Mouse (Mus musculus): ENCODE measurements at regions not wholly inside any gene's neighbourhood (a gene's known extent, or its start where the extent isn't known, plus 50 kb on each side); places are given as distances from the start of the nearest gene placed in this dataset.

DNA sequence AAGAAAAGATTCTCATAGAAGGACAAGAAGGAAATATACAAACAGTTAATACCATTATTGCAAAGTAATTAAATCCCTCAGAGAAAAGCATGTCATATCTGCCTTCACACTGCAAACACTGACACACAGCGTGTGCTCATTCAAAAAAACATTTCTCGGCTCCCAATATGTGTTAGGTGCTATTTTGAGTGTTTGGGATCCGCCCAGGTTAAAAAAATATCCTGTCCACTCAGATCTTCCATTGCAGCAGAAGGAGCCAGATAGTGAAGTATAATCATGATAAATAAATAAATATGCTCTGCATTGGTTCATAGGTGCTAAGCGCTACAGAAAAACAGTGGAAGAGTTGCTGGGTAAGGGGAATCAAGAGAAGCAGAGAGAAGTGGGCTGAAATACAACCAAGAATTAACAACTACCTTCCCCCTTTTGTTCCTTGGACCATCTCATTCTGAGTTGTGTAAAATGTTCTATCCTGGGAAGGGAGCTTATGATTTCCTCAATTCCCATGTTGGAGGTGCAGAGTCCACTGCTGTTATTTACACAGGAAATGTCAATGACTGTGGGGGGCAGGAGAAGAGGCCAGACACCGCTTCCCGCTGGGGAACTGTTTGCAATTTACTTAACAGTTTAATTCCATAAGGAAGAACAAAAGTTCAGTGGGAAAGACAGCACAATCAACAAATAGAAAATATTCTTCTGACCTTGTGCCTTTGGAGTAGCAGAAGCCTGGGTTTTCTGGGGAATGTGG lies 139.9 kb downstream of the Tle1 start:
- Histone ChIP-seq H3K36me3 (replicated peaks) (no peaks in the 10 kb centered on the region), H3K9me3 (no peaks in the 10 kb centered on the region), H3K4me3 (no peak overlapping the region), H3K27me3 (replicated peaks; ENCODE audit: low read depth, poor library complexity, severe bottlenecking) (0 out of 2 replicates have a peak, but pooled peaks cover 5% of the 10 kb centered on the region), H3K4me1 (peaks cover 8% of the 10 kb centered on the region; the same call in 1 of the 2 replicates), H3K27ac (replicated peaks) (no peak overlapping the region)
- WGBS, result 71% methylated on average over 6 of the region's 6 CpGs
- DNase-seq (ENCODE audit: low spot score), result no peak

DNA sequence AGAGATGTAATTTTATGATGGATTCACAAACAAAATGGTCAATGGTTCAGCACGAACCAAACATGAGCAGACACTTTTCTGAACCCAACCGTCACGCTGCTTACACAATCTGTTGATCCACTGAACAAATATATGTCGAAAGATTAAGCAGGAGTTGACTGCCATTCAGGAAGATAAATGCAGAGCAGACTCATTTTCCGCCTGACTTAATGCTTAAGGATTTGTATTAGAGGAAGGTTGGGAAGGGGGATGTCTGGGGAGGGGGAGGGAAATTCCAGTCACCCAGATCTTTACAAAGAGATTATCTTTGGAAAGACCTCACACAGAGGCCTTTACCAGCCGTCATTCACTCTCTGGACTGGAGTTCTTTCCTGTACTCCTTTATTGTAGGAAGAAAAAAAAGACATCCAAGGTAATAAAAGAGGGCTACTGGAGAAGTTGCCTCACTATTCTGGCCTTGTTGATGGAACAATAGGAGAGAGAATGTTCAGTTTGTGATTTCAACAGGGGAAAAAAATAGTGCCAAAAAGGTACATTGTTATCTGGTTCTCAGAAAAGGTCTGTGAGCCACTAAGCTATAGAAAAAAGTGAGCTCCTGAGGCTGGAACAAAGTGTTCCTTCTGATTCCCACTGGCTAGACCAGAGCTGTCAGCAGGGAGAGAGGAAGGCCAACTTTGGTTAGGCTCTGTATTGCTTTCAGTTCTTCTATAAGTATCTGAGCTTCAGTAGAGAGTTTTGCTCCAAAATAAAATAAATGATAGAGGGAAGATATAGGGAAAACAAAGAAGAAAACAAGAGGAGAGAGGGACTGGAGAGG lies 150.9 kb downstream of the Tle1 start:
- Histone ChIP-seq H3K27ac (replicated peaks) (no peak overlapping the region), H3K4me3 (no peak overlapping the region), H3K4me1 (0 out of 2 replicates have a peak, but pooled peaks cover 10% of the 10 kb centered on the region), H3K27me3 (replicated peaks; ENCODE audit: low read depth, poor library complexity, severe bottlenecking) (peaks cover 32% of the 10 kb centered on the region), H3K9me3 (no peaks in the 10 kb centered on the region), H3K36me3 (replicated peaks) (no peaks in the 10 kb centered on the region)
- 28% methylated on average over 6 of the region's 6 CpGs for WGBS
- DNase-seq (ENCODE audit: low spot score), result peak; percentile 19

DNA sequence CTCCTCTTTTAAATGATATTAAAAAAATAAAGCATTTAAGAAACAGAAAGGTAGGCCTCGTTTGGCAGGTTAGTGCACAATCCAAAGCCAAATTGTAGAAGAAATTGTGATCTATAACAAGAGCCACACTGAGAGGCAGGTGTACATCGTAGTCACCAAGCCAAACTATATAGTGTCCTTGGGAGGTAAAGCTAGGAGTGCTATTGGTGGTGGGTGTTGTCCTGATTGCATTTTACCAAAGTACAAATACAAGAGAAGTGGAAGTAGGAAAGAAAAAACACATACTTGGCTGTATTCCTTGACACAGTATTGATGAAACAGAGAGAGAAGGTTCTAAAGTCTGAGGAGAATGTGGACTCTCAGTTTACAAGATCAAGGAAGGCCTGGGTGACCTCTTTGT lies 178.6 kb downstream of the Tle1 start:
- Histone ChIP-seq H3K4me1 (no peaks in the 10 kb centered on the region), H3K27ac (replicated peaks) (no peak overlapping the region), H3K27me3 (replicated peaks; ENCODE audit: low read depth, poor library complexity, severe bottlenecking) (no peaks in the 10 kb centered on the region), H3K9me3 (no peaks in the 10 kb centered on the region), H3K4me3 (no peak overlapping the region), H3K36me3 (replicated peaks) (no peaks in the 10 kb centered on the region)
- WGBS, result 82% methylated on average over 2 of the region's 2 CpGs
- no peak for DNase-seq (ENCODE audit: low spot score)

DNA sequence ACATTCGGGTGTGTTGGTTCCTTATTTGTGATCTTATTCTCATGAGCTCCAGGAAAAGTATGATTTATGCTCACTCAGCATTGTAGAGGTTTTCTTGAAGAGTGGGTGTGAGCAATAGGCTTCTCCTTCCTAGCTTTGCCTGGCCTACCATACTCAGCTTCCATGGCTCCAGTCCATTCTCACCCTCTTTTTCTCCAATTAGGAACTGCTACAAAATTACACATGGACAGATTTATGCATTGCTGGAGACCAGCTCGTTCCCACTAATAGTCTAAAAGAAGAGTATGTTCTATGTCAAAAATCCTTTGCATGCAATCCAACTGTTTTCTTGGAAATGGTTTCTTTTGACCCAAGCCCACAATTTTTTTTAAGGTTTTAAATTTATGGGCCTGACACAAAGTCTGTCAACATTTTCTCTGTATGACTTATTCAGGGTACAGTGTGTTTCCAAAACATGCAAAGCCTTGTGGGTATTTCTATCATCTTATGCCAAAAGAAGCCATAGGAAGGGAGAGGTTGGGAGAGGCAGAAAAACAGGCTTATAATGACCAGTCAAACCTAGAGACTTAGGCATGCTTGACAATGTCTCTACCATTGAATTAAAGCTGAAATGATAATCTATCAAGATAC lies 186.4 kb downstream of the Tle1 start:
- H3K27ac ChIP-seq (replicated peaks), result no peak overlapping the region
- no peaks in the 10 kb centered on the region for H3K27me3 ChIP-seq (replicated peaks; ENCODE audit: low read depth, poor library complexity, severe bottlenecking)
- 82% methylated on average over 2 of the region's 2 CpGs for WGBS
- H3K9me3 ChIP-seq, result no peaks in the 10 kb centered on the region
- DNase-seq (ENCODE audit: low spot score), result no peak
- no peaks in the 10 kb centered on the region for H3K4me1 ChIP-seq
- no peaks in the 10 kb centered on the region for H3K36me3 ChIP-seq (replicated peaks)
- H3K4me3 ChIP-seq, result no peak overlapping the region

GRCm38 (mm10) chr4:72013583-72013982 lies 187.1 kb downstream of the Tle1 start:
- Histone ChIP-seq H3K4me1 (no peaks in the 10 kb centered on the region), H3K4me3 (no peak overlapping the region), H3K27ac (replicated peaks) (no peak overlapping the region), H3K36me3 (replicated peaks) (no peaks in the 10 kb centered on the region), H3K9me3 (peaks cover 3% of the 10 kb centered on the region; the same call in 1 of the 2 replicates), H3K27me3 (replicated peaks; ENCODE audit: low read depth, poor library complexity, severe bottlenecking) (no peaks in the 10 kb centered on the region)
- WGBS, result 91% methylated on average over 3 of the region's 3 CpGs
- DNase-seq (ENCODE audit: low spot score), result no peak

- Histone ChIP-seq H3K4me1 (no peaks in the 10 kb centered on the region), H3K27me3 (replicated peaks; ENCODE audit: low read depth, poor library complexity, severe bottlenecking) (no peaks in the 10 kb centered on the region), H3K9me3 (peaks cover 4% of the 10 kb centered on the region; the same call in 1 of the 2 replicates), H3K36me3 (replicated peaks) (no peaks in the 10 kb centered on the region), H3K27ac (replicated peaks) (no peak overlapping the region), H3K4me3 (no peak overlapping the region)
- 90% methylated on average over 4 of the region's 4 CpGs for WGBS
- no peak for DNase-seq (ENCODE audit: low spot score)
Measured at GRCm38 (mm10) chr4:72010316-72010715, 190.4 kb downstream of the Tle1 start.

DNA sequence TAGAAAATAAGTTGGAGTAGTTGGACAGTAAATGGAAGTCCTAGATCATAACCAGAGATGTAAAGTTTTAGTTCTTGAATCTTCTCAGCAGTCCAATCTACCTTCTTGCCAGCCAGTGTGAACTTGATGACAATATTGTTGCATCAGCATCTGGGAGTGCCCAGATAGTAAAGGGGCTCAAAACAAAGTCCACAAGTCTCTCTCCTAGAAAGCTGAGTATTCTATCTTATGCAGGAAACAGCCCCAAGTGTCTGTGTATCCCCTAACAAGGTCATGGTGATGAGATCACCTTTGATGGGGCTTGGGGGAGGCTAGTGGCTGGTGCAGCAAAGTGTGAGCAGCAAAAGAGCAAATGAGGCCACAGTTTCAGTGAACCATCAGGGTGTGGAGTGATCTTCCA lies 194.8 kb downstream of the Tle1 start:
- no peak overlapping the region for H3K4me3 ChIP-seq
- no peaks in the 10 kb centered on the region for H3K27me3 ChIP-seq (replicated peaks; ENCODE audit: low read depth, poor library complexity, severe bottlenecking)
- no peak overlapping the region for H3K27ac ChIP-seq (replicated peaks)
- no peaks in the 10 kb centered on the region for H3K4me1 ChIP-seq
- no peak for DNase-seq (ENCODE audit: low spot score)
- H3K36me3 ChIP-seq (replicated peaks), result no peaks in the 10 kb centered on the region
- peaks cover 4% of the 10 kb centered on the region; the same call in 1 of the 2 replicates for H3K9me3 ChIP-seq

GRCm38 (mm10) chr4:72001221-72001875 lies 199.4 kb downstream of the Tle1 start:
- 78% methylated on average over 2 of the region's 2 CpGs for WGBS
- no peak for DNase-seq (ENCODE audit: low spot score)
- Histone ChIP-seq H3K36me3 (replicated peaks) (no peaks in the 10 kb centered on the region), H3K27ac (replicated peaks) (no peak overlapping the region), H3K4me1 (no peaks in the 10 kb centered on the region), H3K27me3 (replicated peaks; ENCODE audit: low read depth, poor library complexity, severe bottlenecking) (no peaks in the 10 kb centered on the region), H3K4me3 (no peak overlapping the region), H3K9me3 (no peaks in the 10 kb centered on the region)

GRCm38 (mm10) chr4:71968701-71969100 lies 210.9 kb upstream of the Gm11232 start:
- no peaks in the 10 kb centered on the region for H3K27me3 ChIP-seq (replicated peaks; ENCODE audit: low read depth, poor library complexity, severe bottlenecking)
- H3K27ac ChIP-seq (replicated peaks), result no peak overlapping the region
- WGBS, result 32% methylated on average over 1 of the region's 1 CpGs
- peaks cover 3% of the 10 kb centered on the region; the same call in 1 of the 2 replicates for H3K4me1 ChIP-seq
- H3K36me3 ChIP-seq (replicated peaks), result no peaks in the 10 kb centered on the region
- no peaks in the 10 kb centered on the region for H3K9me3 ChIP-seq
- no peak overlapping the region for H3K4me3 ChIP-seq
- no peak for DNase-seq (ENCODE audit: low spot score)

DNA sequence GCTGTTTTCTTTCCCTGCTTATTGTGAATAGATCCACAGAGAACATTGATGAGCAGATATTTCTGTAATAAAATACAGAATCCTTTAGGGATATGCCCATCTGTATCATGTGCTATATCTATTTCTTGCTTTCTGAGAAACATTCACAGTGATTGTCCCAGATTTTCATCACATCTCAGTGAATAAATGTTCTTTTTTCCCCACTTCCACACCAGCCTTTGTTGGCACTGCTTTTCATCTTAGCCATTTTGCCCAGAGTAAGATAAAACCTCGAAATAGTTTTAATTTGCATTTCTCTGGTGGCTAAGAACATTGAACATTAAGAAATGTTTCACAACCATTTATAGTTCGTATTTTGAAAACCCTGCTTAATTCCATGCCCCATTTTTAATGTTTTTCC lies 195.7 kb upstream of the Gm11232 start:
- H3K4me1 ChIP-seq, result no peaks in the 10 kb centered on the region
- no peaks in the 10 kb centered on the region for H3K9me3 ChIP-seq
- DNase-seq (ENCODE audit: low spot score), result no peak
- H3K4me3 ChIP-seq, result no peak overlapping the region
- 83% methylated on average over 2 of the region's 2 CpGs for WGBS
- H3K36me3 ChIP-seq (replicated peaks), result no peaks in the 10 kb centered on the region
- H3K27ac ChIP-seq (replicated peaks), result no peak overlapping the region
- no peaks in the 10 kb centered on the region for H3K27me3 ChIP-seq (replicated peaks; ENCODE audit: low read depth, poor library complexity, severe bottlenecking)

DNA sequence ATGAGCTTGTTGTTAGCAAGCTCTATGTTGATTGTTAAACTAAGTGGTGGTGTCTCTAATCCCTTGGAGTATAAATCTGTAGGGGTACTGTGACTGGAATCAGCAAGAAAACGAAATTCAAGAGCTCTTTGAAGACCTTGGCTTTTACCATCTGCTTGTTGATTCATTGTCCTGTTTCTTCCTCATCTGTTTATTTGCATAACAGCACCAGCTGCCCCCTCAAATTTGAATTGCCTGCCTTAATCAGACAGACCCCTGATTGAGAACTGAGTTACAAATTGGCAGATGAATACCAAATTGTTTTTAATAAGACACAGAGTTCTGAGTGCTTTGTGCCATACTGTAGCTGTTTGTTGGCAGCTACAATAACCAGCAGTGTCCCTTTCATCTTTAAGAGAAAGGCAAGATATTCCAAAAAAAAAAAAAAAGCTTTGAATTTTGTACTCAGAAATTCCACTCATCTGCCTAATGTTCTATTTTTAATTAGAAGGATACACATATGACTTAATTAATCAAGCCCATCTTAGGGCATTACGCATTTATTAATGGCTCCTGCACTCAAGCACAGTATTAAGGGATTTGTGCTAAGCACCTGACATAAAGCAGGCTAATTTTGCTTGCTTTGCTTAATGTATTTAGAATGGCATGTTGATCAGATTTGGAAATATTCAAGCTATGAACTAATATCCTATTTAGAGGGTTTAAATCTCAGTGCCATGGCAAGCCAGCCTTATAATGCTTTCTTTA lies 175.6 kb upstream of the Gm11232 start:
- no peak for DNase-seq (ENCODE audit: low spot score)
- WGBS, result 62% methylated on average over 2 of the region's 2 CpGs
- no peaks in the 10 kb centered on the region for H3K36me3 ChIP-seq (replicated peaks)
- no peaks in the 10 kb centered on the region for H3K4me1 ChIP-seq
- no peak overlapping the region for H3K4me3 ChIP-seq
- no peak overlapping the region for H3K27ac ChIP-seq (replicated peaks)
- H3K27me3 ChIP-seq (replicated peaks; ENCODE audit: low read depth, poor library complexity, severe bottlenecking), result no peaks in the 10 kb centered on the region
- H3K9me3 ChIP-seq, result no peaks in the 10 kb centered on the region

GRCm38 (mm10) chr4:71932818-71933217 lies 175.1 kb upstream of the Gm11232 start:
- H3K27me3 ChIP-seq (replicated peaks; ENCODE audit: low read depth, poor library complexity, severe bottlenecking), result no peaks in the 10 kb centered on the region
- WGBS, result 75% methylated on average over 1 of the region's 1 CpGs
- DNase-seq (ENCODE audit: low spot score), result no peak

More at GRCm38 (mm10) chr4:71932818-71933217, 175.1 kb upstream of the Gm11232 start:
- Histone ChIP-seq H3K9me3 (no peaks in the 10 kb centered on the region), H3K4me1 (no peaks in the 10 kb centered on the region), H3K4me3 (no peak overlapping the region), H3K27ac (replicated peaks) (no peak overlapping the region), H3K36me3 (replicated peaks) (no peaks in the 10 kb centered on the region)

All from embryonic facial prominence, embryonic 10.5 days (tissue).